Mouse (Mus musculus): ENCODE measurements around the gene Leprot. TPM values are rescaled to one million over a fixed set of nuclear protein-coding genes. Genes with fewer than 3 reads are reported as not detected.

Gene Leprot
- total and polyA plus RNA-seq, 3 experiments, result 51.5 to 51.7 TPM; not detected in 1

DNA sequence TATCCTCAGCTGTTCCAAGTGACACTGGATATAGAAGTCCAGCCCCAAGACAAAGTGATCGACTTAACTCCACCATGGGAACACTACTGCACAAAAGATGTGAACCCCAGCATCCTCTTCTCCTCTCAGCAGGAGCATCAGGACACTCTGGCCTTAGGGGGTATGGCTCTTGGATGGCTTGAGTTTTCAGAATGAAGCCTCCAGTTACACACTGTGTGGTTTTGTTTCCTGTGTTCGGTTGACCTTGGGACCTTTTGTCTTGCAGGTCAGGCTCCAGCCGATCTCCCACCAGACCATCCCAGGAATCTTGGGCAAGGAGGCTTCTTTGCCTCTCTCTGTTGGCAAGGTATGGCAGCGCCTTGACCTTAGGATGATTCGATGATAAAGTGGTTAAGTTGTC is 31.0 kb upstream of the Leprot start:
- Histone ChIP-seq H3K4me3 (ENCODE audit: control insufficient read depth in 1 of 2, insufficient read depth in 1 of 2, low read depth in 2 of 2, low read length in 2 of 2) (no peak overlapping the region), H3K27me3 (ENCODE audit: control insufficient read depth in 1 of 2, insufficient read depth in 2 of 2, low read length in 2 of 2) (no peaks in the 10 kb centered on the region), H3K36me3 (ENCODE audit: control insufficient read depth in 1 of 2, insufficient read depth in 2 of 2, low read length in 2 of 2) (peaks cover 0 to 8% of the 10 kb centered on the region in 2 experiments; a peak in 2 of 4 replicates), H3K27ac (ENCODE audit: control insufficient read depth, low read depth, low read length) (no peak overlapping the region), H3K9me3 (replicated peaks; ENCODE audit: insufficient read depth, low read length) (no peaks in the 10 kb centered on the region), H3K79me2 (ENCODE audit: control insufficient read depth, insufficient read depth, low read length, poor library complexity) (no peaks in the 10 kb centered on the region), H3K4me1 (ENCODE audit: control insufficient read depth in 1 of 2, insufficient read depth in 2 of 2, low read length in 2 of 2) (no peaks in the 10 kb centered on the region), H3K9ac (ENCODE audit: control insufficient read depth, low read depth, low read length, poor library complexity, severe bottlenecking) (no peak overlapping the region)
- TF ChIP-seq ZNF384 (IDR thresholded peaks at IDR 0.05; ENCODE audit: low read depth, low read length), result no peak
- TF ChIP-seq TAL1 (IDR thresholded peaks at IDR 0.05; ENCODE audit: low read length), result no peak
- TF ChIP-seq NRF1 (IDR thresholded peaks at IDR 0.05; ENCODE audit: insufficient read depth, low read depth, low read length, poor library complexity, severe bottlenecking), result no peak
- TF ChIP-seq MAZ (IDR thresholded peaks at IDR 0.05; ENCODE audit: low read depth, low read length), result no peak
- no peak for TF ChIP-seq POLR2AphosphoS2 (IDR thresholded peaks at IDR 0.05; ENCODE audit: low read length)
- TF ChIP-seq MXI1 (IDR thresholded peaks at IDR 0.05; ENCODE audit: low read depth, low read length), result no peak
- no peak for TF ChIP-seq MEF2A (IDR thresholded peaks at IDR 0.05; ENCODE audit: extremely low read depth, insufficient replicate concordance, low read depth, low read length, poor library complexity, severe bottlenecking)
- DNase-seq (ENCODE audit: low read depth, low spot score), result no peak

GRCm38 (mm10) chr4:101617742-101618141 is 29.8 kb upstream of the Leprot start:
- Histone ChIP-seq H3K4me3 (ENCODE audit: control insufficient read depth in 1 of 2, insufficient read depth in 1 of 2, low read depth in 2 of 2, low read length in 2 of 2) (no peak overlapping the region), H3K27me3 (ENCODE audit: control insufficient read depth in 1 of 2, insufficient read depth in 2 of 2, low read length in 2 of 2) (no peaks in the 10 kb centered on the region)
- no peak for TF ChIP-seq MYB (IDR thresholded peaks at IDR 0.05; ENCODE audit: low read depth, low read length)
- no peak for TF ChIP-seq MXI1 (IDR thresholded peaks at IDR 0.05; ENCODE audit: low read depth, low read length)
- TF ChIP-seq CTCF (IDR thresholded peaks at IDR 0.05 in 2 of 3, conservative IDR thresholded peaks at IDR 0.05 in 1 of 3; ENCODE audit: control insufficient read depth in 1 of 3, insufficient read depth in 1 of 3, low read depth in 2 of 3, low read length in 3 of 3, poor library complexity in 1 of 3, severe bottlenecking in 1 of 3), result peak in 1 of 3 experiments; percentile 2; a peak in 1 of 6 replicates
- TF ChIP-seq UBTF (IDR thresholded peaks at IDR 0.05; ENCODE audit: borderline replicate concordance, insufficient read depth, low read depth, low read length), result no peak
- TF ChIP-seq GATA1 (IDR thresholded peaks at IDR 0.05; ENCODE audit: low read depth, low read length), result no peak

GRCm38 (mm10) chr4:101620206-101620605 is 27.3 kb upstream of the Leprot start:
- peaks cover 0 to 11% of the 10 kb centered on the region in 2 experiments; a peak in 2 of 4 replicates for H3K36me3 ChIP-seq (ENCODE audit: control insufficient read depth in 1 of 2, insufficient read depth in 2 of 2, low read length in 2 of 2)
- no peak for DNase-seq (ENCODE audit: low read depth, low spot score)
- H3K27me3 ChIP-seq (ENCODE audit: control insufficient read depth in 1 of 2, insufficient read depth in 2 of 2, low read length in 2 of 2), result no peaks in the 10 kb centered on the region
- no peak overlapping the region for H3K27ac ChIP-seq (ENCODE audit: control insufficient read depth, low read depth, low read length)
- no peak overlapping the region for H3K4me3 ChIP-seq (ENCODE audit: control insufficient read depth in 1 of 2, insufficient read depth in 1 of 2, low read depth in 2 of 2, low read length in 2 of 2)
- no peak overlapping the region for H3K9ac ChIP-seq (ENCODE audit: control insufficient read depth, low read depth, low read length, poor library complexity, severe bottlenecking)
- no peaks in the 10 kb centered on the region for H3K4me1 ChIP-seq (ENCODE audit: control insufficient read depth in 1 of 2, insufficient read depth in 2 of 2, low read length in 2 of 2)
- H3K79me2 ChIP-seq (ENCODE audit: control insufficient read depth, insufficient read depth, low read length, poor library complexity), result no peaks in the 10 kb centered on the region
- H3K9me3 ChIP-seq (replicated peaks; ENCODE audit: insufficient read depth, low read length), result no peaks in the 10 kb centered on the region
- no peak for TF ChIP-seq ELF1 (IDR thresholded peaks at IDR 0.05; ENCODE audit: low read depth, low read length)
- TF ChIP-seq NELFE (IDR thresholded peaks at IDR 0.05; ENCODE audit: low read depth, low read length), result no peak
- TF ChIP-seq JUND (IDR thresholded peaks at IDR 0.05; ENCODE audit: low read depth, low read length), result no peak

More at GRCm38 (mm10) chr4:101617742-101618141, 29.8 kb upstream of the Leprot start:
- no peak overlapping the region for H3K27ac ChIP-seq (ENCODE audit: control insufficient read depth, low read depth, low read length)
- H3K4me1 ChIP-seq (ENCODE audit: control insufficient read depth in 1 of 2, insufficient read depth in 2 of 2, low read length in 2 of 2), result no peaks in the 10 kb centered on the region
- no peaks in the 10 kb centered on the region for H3K9me3 ChIP-seq (replicated peaks; ENCODE audit: insufficient read depth, low read length)
- no peaks in the 10 kb centered on the region for H3K79me2 ChIP-seq (ENCODE audit: control insufficient read depth, insufficient read depth, low read length, poor library complexity)
- DNase-seq (ENCODE audit: low read depth, low spot score), result no peak
- peaks cover 0 to 13% of the 10 kb centered on the region in 2 experiments; a peak in 2 of 4 replicates for H3K36me3 ChIP-seq (ENCODE audit: control insufficient read depth in 1 of 2, insufficient read depth in 2 of 2, low read length in 2 of 2)
- no peak overlapping the region for H3K9ac ChIP-seq (ENCODE audit: control insufficient read depth, low read depth, low read length, poor library complexity, severe bottlenecking)

All from MEL (cell line).